Mouse (Mus musculus): Measurements from ENCODE around the gene Sele.
"Not testable (repeated sequence)": the region's sequence is repeated elsewhere in the genome, so short reads cannot be mapped to it uniquely, and the experiment has no call there.

Sele gene

DNA sequence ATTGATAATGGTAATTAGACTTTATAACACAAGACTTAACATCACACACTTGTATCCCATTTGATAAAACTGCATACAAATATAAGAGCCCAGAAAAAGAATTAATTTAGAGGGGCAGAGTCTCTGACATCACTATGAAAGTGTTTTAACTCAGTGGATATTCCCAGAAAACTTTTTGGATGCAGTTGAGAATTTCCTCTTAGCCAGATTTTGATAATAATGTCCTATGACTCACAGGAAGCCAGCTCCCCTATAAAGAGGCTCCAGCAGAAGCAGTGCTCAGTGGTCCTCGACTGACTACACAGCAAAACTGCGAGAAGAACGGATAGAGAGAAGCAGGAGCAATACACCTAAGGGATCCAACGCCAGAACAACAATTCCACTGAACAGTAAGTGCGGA, at the start of gene Sele:
Sele (plus strand) TSS at position 301 of the 400 bp plus-strand sequence.
- DNase-seq: no peak

- no peak for DNase-seq
These were observed 46.1 kb upstream of the Sele start for GRCm38 (mm10) chr1:164001831-164002452.

GRCm38 (mm10) chr1:164004311-164004710, 43.7 kb upstream of the Sele start:
- no peak for DNase-seq

DNA sequence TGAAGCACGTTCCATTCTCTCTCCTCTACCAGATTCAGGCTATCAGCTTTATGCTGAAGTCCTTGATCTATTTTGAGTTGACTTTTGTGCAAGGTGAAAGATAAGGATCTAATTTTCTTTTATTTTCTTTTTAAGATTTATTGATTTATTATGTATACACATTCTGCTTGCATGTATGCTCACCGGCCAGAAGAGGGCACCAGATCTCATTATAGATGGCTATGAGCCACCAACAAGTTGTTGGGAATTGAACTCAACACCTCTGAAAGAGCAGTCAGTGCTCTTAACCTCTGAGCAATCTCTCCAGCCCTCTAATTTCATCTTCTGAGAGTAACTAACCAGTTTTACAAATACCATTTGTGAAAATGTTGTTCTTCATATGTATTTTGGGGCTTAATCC, 38.8 kb upstream of the Sele start:
- no peak for DNase-seq

DNA sequence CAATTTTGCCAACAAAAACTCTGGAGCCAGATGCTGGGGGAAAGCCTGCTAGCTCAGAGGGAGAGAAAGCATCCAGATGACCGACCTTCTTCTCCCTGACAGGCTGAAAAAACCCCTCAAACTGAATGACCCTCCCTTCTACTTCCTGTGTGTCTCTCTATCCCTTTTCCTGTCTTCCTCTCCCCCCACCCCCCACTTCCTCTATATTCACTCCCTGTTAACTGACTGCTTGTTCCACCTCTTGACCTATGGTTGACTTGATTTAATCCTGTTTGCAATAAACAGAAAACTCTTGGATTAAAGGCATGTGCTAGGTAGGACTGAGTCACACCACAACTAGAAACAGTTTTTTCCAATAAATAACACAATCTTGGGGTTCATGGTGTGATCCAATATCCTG, 33.4 kb upstream of the Sele start:
- DNase-seq: no peak

- no peak for DNase-seq
These were observed 29.7 kb upstream of the Sele start for GRCm38 (mm10) chr1:164018221-164018896.

GRCm38 (mm10) chr1:164019789-164020188, 28.2 kb upstream of the Sele start:
- DNase-seq: no peak

DNA sequence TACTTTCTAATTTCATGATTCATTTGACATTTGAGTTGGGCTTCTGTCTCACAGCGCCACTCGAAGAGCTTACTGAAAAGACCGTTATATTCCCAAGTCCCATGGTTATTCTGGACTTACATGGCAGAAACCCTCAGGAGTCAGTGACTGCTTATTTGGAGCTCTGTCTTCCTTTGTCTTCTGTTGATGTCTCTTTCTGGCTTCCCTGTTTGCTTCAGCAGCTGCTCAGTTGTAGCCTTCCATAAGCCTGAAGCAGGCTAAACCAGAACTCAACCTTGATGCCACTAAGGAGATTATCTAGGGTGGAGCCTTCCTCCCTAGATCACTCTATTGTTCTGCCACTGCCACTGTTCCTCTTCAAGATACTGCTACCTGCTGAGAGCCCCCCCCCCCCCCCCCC, 27.3 kb upstream of the Sele start:
- DNase-seq: not testable (repeated sequence)

DNA sequence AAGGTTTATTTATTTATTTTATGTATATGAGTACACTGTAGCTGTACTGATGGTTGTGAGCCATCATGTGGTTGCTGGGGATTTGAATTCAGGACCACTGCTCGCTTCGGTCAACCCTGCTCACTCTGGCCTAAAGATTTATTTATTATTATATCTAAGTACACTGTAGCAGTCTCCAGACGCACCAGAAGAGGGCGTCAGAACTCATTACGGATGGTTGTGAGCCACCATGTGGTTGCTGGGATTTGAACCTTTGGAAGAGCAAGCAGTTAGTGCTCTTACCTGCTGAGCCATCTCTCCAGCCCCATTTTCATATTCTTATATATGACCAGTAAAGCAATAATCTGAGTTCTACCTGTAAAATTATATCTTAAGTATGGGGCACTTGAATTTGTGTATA, 25.9 kb upstream of the Sele start:
- not testable (repeated sequence) for DNase-seq

- DNase-seq: no peak
These were observed 22.3 kb upstream of the Sele start for GRCm38 (mm10) chr1:164025685-164026084.

DNA sequence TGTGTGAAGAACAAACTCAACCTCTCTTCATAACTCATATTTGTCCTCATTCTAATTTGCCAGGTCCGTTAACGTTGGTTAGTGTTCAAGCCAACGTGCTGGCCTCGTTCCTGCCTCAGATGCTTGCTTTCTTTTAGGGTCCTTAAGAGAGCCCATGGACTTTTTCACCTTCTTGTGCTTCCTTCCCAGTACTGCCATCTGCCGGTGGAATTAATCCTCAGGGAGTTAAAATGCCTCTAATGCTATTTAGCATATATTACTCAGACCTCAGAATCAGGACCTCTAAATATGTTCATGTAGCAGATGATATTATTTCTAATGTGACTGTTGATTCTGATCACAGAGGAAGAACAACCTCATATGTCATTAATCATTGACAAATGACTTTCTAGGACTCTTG, 20.6 kb upstream of the Sele start:
- DNase-seq: peak in 1 of 2 experiments; percentile 2

DNA sequence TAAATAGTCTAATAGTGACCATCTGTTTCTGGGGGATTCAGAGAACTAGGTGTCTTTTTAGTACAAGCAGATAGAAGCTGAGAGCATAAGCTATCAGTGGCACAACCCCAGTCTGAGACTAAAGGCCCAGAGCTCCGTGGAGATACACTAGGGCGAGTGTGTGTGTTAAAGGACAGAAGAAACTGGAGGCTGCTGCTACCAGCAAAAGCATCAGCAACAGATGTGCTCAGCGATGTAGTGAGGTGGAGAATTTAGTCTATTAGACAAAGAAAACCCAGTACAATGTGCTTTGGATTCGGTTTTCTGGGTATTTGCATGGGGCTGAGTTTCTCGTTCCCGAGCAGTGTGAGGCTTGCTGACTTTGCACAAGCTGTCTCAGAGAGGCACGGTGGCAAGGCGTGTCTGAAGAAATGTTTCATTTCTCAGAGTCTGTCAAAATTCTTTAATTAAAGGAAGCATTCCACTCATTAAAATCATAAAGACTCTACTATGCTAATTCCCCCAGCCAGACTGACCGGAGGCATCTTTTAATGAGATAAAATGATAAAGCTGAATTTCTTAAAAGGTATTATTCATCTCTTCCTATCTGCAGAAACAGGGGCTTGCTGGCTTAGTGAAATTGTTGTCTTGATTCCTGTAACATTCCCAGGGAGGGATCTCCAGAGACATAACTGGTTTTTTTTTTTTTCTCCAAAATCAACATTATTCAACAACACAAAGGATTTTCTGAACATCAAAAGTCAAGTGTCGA, 7.5 kb upstream of the Sele start:
- DNase-seq: no peak

DNA sequence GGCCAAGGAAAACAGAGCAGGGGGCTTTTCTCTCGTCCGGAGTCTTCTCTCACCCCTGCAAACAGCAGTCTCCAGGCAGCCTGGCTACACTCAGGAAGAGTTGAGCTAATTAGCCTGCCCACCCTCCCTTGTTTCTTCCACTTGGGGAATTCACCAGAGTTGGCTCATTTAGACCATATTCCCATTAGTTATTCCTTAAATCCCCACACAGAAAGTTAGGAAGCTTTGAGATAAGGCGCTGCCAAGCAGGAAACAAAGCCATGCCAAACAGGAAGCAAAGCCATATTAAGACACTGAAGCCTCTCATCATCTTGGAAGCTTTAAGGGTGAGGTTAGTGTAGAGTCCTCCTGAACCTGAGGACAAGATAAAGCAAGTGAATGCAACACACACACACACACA, 4.5 kb upstream of the Sele start:
- DNase-seq: no peak

GRCm38 (mm10) chr1:164053561-164053960, 5.5 kb downstream of the Sele start:
- DNase-seq: no peak

GRCm38 (mm10) chr1:164054800-164055199, 6.8 kb downstream of the Sele start:
- DNase-seq: no peak

- DNase-seq: no peak
These were observed 12.0 kb downstream of the Sele start for GRCm38 (mm10) chr1:164060071-164060470.

GRCm38 (mm10) chr1:164061278-164061677, 13.2 kb downstream of the Sele start:
- DNase-seq: no peak

DNA sequence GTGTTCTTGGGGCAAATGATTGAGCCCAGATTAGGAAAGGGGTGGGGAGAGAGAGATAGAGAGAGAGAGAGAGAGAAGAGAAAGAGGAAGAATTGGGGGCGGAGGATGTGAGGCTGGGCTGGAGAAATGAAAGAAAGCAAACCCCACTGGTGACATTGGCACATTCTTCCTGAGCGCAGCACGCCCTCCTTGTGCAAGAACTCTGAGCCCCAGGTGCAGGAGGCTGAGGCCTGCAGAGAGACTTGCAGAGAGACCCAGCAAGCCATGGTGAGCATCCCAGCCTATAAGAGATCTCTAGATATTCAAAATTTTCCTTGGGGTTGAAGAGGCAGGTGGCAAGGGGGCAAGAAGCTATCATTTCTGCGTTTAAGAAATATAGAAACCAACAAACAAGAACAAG, 13.9 kb downstream of the Sele start, which contains the start of gene Sell:
Sell (plus strand) TSS at position 58 of the 400 bp plus-strand sequence.
- no peak for DNase-seq

DNA sequence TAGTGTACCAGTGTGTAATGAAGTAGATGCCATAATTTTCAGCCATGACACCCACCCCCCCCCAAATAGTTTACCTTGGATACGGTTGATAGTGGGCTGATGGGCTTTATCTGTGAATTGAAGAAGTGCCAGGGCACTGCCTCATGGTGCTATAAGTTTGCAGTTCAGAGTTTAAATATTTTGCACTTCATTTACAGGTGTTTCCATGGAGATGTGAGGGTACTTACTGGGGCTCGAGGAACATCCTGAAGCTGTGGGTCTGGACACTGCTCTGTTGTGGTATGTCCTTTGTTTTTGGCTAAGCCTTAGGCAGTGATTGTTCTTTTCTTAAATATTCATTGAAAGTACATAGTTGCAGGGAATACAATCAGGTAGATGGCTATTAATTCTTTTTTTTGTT, 14.8 kb downstream of the Sele start:
- no peak for DNase-seq

- no peak for DNase-seq
These were observed 15.7 kb downstream of the Sele start for GRCm38 (mm10) chr1:164063745-164064144.

DNA sequence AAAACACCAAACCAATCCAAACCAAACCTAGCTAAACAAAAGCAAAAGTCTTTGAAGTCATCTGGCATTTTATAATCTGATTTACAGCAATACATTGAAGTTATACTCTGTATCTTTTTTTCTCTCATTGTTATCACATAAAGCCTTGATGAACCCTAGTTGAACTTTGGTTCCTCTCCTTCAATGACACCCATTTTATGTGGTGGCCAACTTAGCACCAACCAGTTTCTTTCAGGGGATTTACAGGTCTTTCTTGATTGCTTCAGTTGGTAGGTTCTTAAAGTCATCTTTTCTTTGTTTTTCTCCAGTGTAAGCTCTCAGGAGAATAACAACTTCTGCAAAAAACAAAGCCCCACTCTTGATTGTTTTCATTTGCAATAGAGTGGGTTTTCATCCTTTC, 21.2 kb downstream of the Sele start:
- DNase-seq: no peak

- no peak for DNase-seq
These were observed 22.4 kb downstream of the Sele start for GRCm38 (mm10) chr1:164070461-164070860.

GRCm38 (mm10) chr1:164071111-164071510, 23.1 kb downstream of the Sele start:
- no peak for DNase-seq

DNA sequence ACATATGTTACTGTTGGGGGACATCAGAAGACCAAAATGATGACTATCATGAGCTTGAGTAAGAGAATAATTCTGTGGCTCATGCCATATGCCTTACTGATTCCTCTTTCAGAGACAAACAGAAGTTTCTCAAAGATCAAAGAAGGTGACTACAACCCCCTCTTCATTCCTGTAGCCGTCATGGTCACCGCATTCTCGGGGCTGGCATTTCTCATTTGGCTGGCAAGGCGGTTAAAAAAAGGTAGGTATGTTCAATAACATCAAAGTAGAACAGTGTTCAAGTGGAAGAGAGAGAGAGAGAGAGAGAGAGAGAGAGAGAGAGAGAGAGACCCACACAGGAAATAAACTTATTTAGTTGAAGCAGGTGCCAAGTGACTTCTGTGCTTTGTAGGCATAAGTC, 24.0 kb downstream of the Sele start:
- no peak for DNase-seq

Data from cerebellum, postnatal 36 days (tissue).